Mouse (Mus musculus) midbrain, embryonic 16.5 days (tissue): ENCODE measurements around the gene Dlec1. TPM values are rescaled to one million over a fixed set of nuclear protein-coding genes. Genes with fewer than 3 reads are reported as not detected.

Experiments
- ATAC-seq: fragments of 200-750 bp; cut with Nextera tagmentation; 2 replicates; pipeline ENCODE4 v1.8.0; 2017; ENCODE audit warnings: moderate TSS enrichment
- H3K27ac ChIP-seq: fragments of 300-500 bp; sonication (generic); 2 replicates; pipeline ENCODE4 v1.5.1; 2014; ENCODE audit warnings: mild to moderate bottlenecking, low read length, mixed read lengths
- H3K27me3 ChIP-seq: fragments of 300-500 bp; sonication (generic); 2 replicates; pipeline ENCODE4 v1.6.1; 2014; ENCODE audit warnings: low read depth, low read length, mixed read lengths; ENCODE audit not compliant: control insufficient read depth, insufficient read depth
- H3K36me3 ChIP-seq: fragments of 300-500 bp; sonication (generic); 2 replicates; pipeline ENCODE4 v1.6.1; 2014; ENCODE audit warnings: mild to moderate bottlenecking, low read length, moderate library complexity, mixed read lengths; ENCODE audit not compliant: control insufficient read depth, insufficient read depth
- H3K4me1 ChIP-seq: fragments of 300-500 bp; sonication (generic); 2 replicates; pipeline ENCODE4 v1.6.1; 2014; ENCODE audit warnings: mild to moderate bottlenecking, low read length, mixed read lengths; ENCODE audit not compliant: control insufficient read depth, insufficient read depth
- H3K4me2 ChIP-seq: fragments of 300-500 bp; sonication (generic); 2 replicates; pipeline ENCODE4 v1.6.1; 2014; ENCODE audit warnings: mild to moderate bottlenecking, low read length, mixed read lengths
- H3K4me3 ChIP-seq: fragments of 300-500 bp; sonication (generic); 2 replicates; pipeline ENCODE4 v1.5.1; 2014; ENCODE audit warnings: low read depth, mild to moderate bottlenecking, low read length, moderate library complexity, mixed read lengths
- H3K9ac ChIP-seq: fragments of 300-500 bp; sonication (generic); 2 replicates; pipeline ENCODE4 v1.6.1; 2014; ENCODE audit warnings: low read depth, low read length, mixed read lengths
- H3K9me3 ChIP-seq: fragments of 300-500 bp; sonication (generic); replicated peaks from 2 replicates; pipeline ENCODE4 v1.6.1; 2014; ENCODE audit warnings: mild to moderate bottlenecking, low read length, mixed read lengths; ENCODE audit not compliant: control insufficient read depth, poor library complexity, severe bottlenecking
- WGBS: fragments of 180-500 bp; shearing (Covaris S2); extraction: QIAGEN DNeasy Blood & Tissue Kit; methylation state at CpG from one replicate; pipeline ENCODE4 v1.1.7; 2014; 5-methylcytosine and 5-hydroxymethylcytosine counted together
- polyA plus RNA-seq: library from polyadenylated mRNA; unstranded; fragments of >200 nt; fragmentation: Nextera tagmentation; extraction: Ambion mirVana; gene quantifications from 2 replicates; pipeline ENCODE4 v1.2.1, GENCODE M21; 2015

Gene Dlec1
- polyA plus RNA-seq, 1 experiment from 2014 or later, result 1.5 TPM

- H3K36me3 ChIP-seq, result no peaks in the 10 kb centered on the region
- H3K27ac ChIP-seq, result no peak within 1 kb of the TSS
- 58% methylated on average over 4 of the region's 4 CpGs for WGBS
- H3K27me3 ChIP-seq, result peaks cover 12% of the 10 kb centered on the region
- H3K9me3 ChIP-seq, result no peaks in the 10 kb centered on the region
- ATAC-seq, result no peak
- no peaks in the 10 kb centered on the region for H3K4me1 ChIP-seq
- H3K9ac ChIP-seq, result no peak within 1 kb of the TSS
- H3K4me2 ChIP-seq, result no peak within 1 kb of the TSS
- H3K4me3 ChIP-seq, result no peak within 1 kb of the TSS
Measured at GRCm38 (mm10) chr9:119158861-119159260, 56.6 kb downstream of the Dlec1 start, which contains the start of gene Gm47289. Gm47289 (plus strand) TSS chr9:119159161.

GRCm38 (mm10) chr9:119160689-119161088 lies 58.4 kb downstream of the Dlec1 start:
- Histone ChIP-seq H3K36me3 (no peaks in the 10 kb centered on the region), H3K9me3 (no peaks in the 10 kb centered on the region), H3K27ac (no peak overlapping the region), H3K4me2 (no peak overlapping the region), H3K4me1 (no peaks in the 10 kb centered on the region), H3K4me3 (no peak overlapping the region), H3K27me3 (peaks cover 11% of the 10 kb centered on the region), H3K9ac (no peak overlapping the region)
- ATAC-seq, result no peak
- 91% methylated on average over 3 of the region's 3 CpGs for WGBS

DNA sequence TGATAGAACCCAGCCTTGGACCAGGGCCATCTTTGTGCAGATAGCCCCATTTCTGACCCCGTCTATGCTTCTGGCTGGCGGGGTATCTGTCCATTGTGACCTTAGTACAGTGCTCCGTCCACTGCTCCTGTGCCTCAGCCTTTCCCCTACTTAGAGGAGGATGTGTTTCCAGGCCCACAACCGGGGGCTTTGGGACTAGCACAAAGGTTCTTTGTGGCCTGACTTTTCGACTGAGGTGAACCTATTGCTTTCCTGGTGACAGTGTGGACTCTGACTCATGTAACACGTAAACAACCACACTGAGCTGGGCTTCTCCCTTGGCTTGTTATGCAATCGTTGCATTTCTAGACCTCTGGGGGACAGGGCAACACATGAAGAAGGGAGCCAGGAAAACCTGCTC lies 62.5 kb downstream of the Dlec1 start:
- ATAC-seq, result no peak
- WGBS, result 96% methylated on average over 7 of the region's 7 CpGs
- Histone ChIP-seq H3K4me3 (no peak overlapping the region), H3K36me3 (no peaks in the 10 kb centered on the region), H3K9ac (no peak overlapping the region), H3K9me3 (no peaks in the 10 kb centered on the region), H3K4me1 (no peaks in the 10 kb centered on the region), H3K4me2 (no peak overlapping the region), H3K27ac (no peak overlapping the region), H3K27me3 (no peaks in the 10 kb centered on the region)

GRCm38 (mm10) chr9:119165548-119165947 lies 63.3 kb downstream of the Dlec1 start:
- no peaks in the 10 kb centered on the region for H3K9me3 ChIP-seq
- ATAC-seq, result no peak
- H3K27me3 ChIP-seq, result no peaks in the 10 kb centered on the region
- no peak overlapping the region for H3K4me3 ChIP-seq
- 95% methylated on average over 6 of the region's 6 CpGs for WGBS
- no peaks in the 10 kb centered on the region for H3K4me1 ChIP-seq
- no peak overlapping the region for H3K9ac ChIP-seq
- H3K4me2 ChIP-seq, result no peak overlapping the region
- no peaks in the 10 kb centered on the region for H3K36me3 ChIP-seq
- H3K27ac ChIP-seq, result no peak overlapping the region

GRCm38 (mm10) chr9:119167608-119168007 lies 65.3 kb downstream of the Dlec1 start:
- H3K4me3 ChIP-seq, result no peak overlapping the region
- no peak overlapping the region for H3K27ac ChIP-seq
- ATAC-seq, result no peak
- no peaks in the 10 kb centered on the region for H3K36me3 ChIP-seq
- WGBS, result 100% methylated on average over 2 of the region's 2 CpGs
- H3K9me3 ChIP-seq, result no peaks in the 10 kb centered on the region
- H3K4me2 ChIP-seq, result no peak overlapping the region
- H3K27me3 ChIP-seq, result no peaks in the 10 kb centered on the region
- H3K4me1 ChIP-seq, result no peaks in the 10 kb centered on the region
- no peak overlapping the region for H3K9ac ChIP-seq

- Histone ChIP-seq H3K27me3 (no peaks in the 10 kb centered on the region), H3K36me3 (no peaks in the 10 kb centered on the region), H3K4me1 (no peaks in the 10 kb centered on the region), H3K4me2 (no peak overlapping the region), H3K9ac (no peak overlapping the region), H3K9me3 (no peaks in the 10 kb centered on the region), H3K4me3 (no peak overlapping the region), H3K27ac (no peak overlapping the region)
- ATAC-seq, result no peak
- WGBS, result 92% methylated on average over 11 of the region's 11 CpGs
Measured at GRCm38 (mm10) chr9:119179292-119179691, 77.0 kb downstream of the Dlec1 start.

- Histone ChIP-seq H3K27me3 (no peaks in the 10 kb centered on the region), H3K4me2 (no peak overlapping the region), H3K9ac (no peak overlapping the region), H3K4me3 (no peak overlapping the region), H3K27ac (no peak overlapping the region), H3K36me3 (no peaks in the 10 kb centered on the region), H3K9me3 (no peaks in the 10 kb centered on the region), H3K4me1 (no peaks in the 10 kb centered on the region)
- 64% methylated on average over 3 of the region's 3 CpGs for WGBS
- ATAC-seq, result no peak
Measured at GRCm38 (mm10) chr9:119181241-119181728, 79.0 kb downstream of the Dlec1 start.

DNA sequence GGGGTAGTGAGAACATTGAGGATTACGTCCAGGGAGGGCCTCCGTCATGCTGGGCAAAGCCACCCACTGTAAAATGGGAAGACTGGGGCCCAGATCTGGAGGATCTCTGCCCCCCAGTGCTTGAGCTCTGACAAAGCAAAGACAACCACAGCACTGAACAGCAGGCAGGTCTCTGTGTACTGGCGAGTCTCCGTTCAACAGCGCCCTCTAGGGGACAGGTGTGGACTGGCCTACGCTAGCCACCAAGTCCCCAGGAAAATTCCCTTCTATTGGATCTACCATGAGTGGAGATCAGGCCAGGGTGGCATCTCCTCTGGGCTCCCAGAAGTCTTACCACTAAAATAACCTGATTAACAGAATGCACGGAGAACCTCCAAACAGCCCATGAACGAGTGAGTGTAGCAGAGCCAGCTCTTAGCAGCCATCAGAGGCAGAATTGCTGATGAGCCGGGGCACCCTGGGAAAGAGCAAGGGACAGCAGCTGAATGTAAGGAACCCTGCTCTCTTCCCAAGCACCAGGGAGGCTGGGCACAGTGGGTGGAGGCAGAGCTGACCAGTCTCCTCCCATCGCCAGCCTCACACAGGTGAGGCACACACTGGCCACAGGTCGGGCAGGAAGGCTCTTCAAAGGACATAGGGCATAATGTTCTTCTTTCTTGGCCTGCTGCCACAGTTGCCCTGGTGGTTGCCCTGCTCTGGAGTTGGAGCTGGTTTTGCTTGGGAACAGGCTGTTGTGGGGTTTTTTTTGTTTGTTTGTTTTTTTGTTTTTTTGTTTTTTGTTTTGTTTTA lies 90.1 kb downstream of the Dlec1 start:
- Histone ChIP-seq H3K36me3 (no peaks in the 10 kb centered on the region), H3K4me1 (no peaks in the 10 kb centered on the region), H3K27ac (no peak overlapping the region), H3K4me2 (no peak overlapping the region), H3K27me3 (no peaks in the 10 kb centered on the region), H3K9me3 (no peaks in the 10 kb centered on the region), H3K4me3 (no peak overlapping the region), H3K9ac (no peak overlapping the region)
- ATAC-seq, result no peak
- 36% methylated on average over 11 of the region's 11 CpGs for WGBS
